Mouse (Mus musculus) brown adipose tissue, adult 24 weeks (tissue): ENCODE measurements around the gene Pitpnm3. TPM values are rescaled to one million over a fixed set of nuclear protein-coding genes. Genes with fewer than 3 reads are reported as not detected.

Experiments
- H3K27ac ChIP-seq: fragments of 200-500 bp; replicated peaks from 2 replicates; pipeline ENCODE4 v1.5.1; 2012; ENCODE audit warnings: low read depth, mild to moderate bottlenecking, low read length
- H3K4me1 ChIP-seq: fragments of 200-500 bp; 2 replicates; pipeline ENCODE4 v1.6.1; 2012; ENCODE audit warnings: low read length, mixed read lengths; ENCODE audit not compliant: control insufficient read depth, insufficient read depth, insufficient read length
- H3K4me3 ChIP-seq: fragments of 200-500 bp; 2 replicates; pipeline ENCODE4 v1.5.1; 2012; ENCODE audit warnings: low read depth, mild to moderate bottlenecking, low read length, moderate library complexity; ENCODE audit not compliant: insufficient read depth
- polyA plus RNA-seq: library from polyadenylated mRNA; stranded (reverse); fragments of >200 nt; gene quantifications from 2 replicates; pipeline ENCODE4 v1.2.4, GENCODE M21; 2012; ENCODE audit not compliant: missing spikeins, insufficient read depth, insufficient read length

Pitpnm3 gene
- polyA plus RNA-seq, 1 experiment, result 0.20 TPM

- no peak overlapping the region for H3K27ac ChIP-seq
- H3K4me3 ChIP-seq, result no peak overlapping the region
- no peaks in the 10 kb centered on the region for H3K4me1 ChIP-seq
Observed at GRCm38 (mm10) chr11:72060416-72060815, 75.2 kb downstream of the Pitpnm3 start.

- no peak overlapping the region for H3K27ac ChIP-seq
- H3K4me3 ChIP-seq, result no peak overlapping the region
- H3K4me1 ChIP-seq, result no peaks in the 10 kb centered on the region
Observed at GRCm38 (mm10) chr11:72057166-72057565, 78.4 kb downstream of the Pitpnm3 start.

GRCm38 (mm10) chr11:72055176-72055575 lies 80.4 kb downstream of the Pitpnm3 start:
- Histone ChIP-seq H3K4me3 (no peak overlapping the region), H3K27ac (no peak overlapping the region)

GRCm38 (mm10) chr11:72052636-72053035 lies 82.9 kb downstream of the Pitpnm3 start:
- Histone ChIP-seq H3K4me1 (no peaks in the 10 kb centered on the region), H3K27ac (no peak overlapping the region), H3K4me3 (no peak overlapping the region)

More at GRCm38 (mm10) chr11:72055176-72055575, 80.4 kb downstream of the Pitpnm3 start:
- no peaks in the 10 kb centered on the region for H3K4me1 ChIP-seq

GRCm38 (mm10) chr11:72052221-72052620 lies 83.4 kb downstream of the Pitpnm3 start:
- no peak overlapping the region for H3K4me3 ChIP-seq
- H3K4me1 ChIP-seq, result no peaks in the 10 kb centered on the region
- no peak overlapping the region for H3K27ac ChIP-seq

GRCm38 (mm10) chr11:72050895-72051858 lies 84.4 kb downstream of the Pitpnm3 start:
- Histone ChIP-seq H3K27ac (no peak overlapping the region), H3K4me3 (no peak overlapping the region), H3K4me1 (no peaks in the 10 kb centered on the region)

- Histone ChIP-seq H3K27ac (no peak overlapping the region), H3K4me1 (no peaks in the 10 kb centered on the region), H3K4me3 (no peak overlapping the region)
Observed at GRCm38 (mm10) chr11:72050168-72050894, 85.2 kb downstream of the Pitpnm3 start.

- Histone ChIP-seq H3K4me3 (no peak overlapping the region), H3K4me1 (peaks cover 3% of the 10 kb centered on the region; the same call in 1 of the 2 replicates), H3K27ac (no peak overlapping the region)
Observed at GRCm38 (mm10) chr11:72049171-72049759, 86.3 kb downstream of the Pitpnm3 start.

- Histone ChIP-seq H3K27ac (no peak overlapping the region), H3K4me1 (peaks cover 3% of the 10 kb centered on the region; the same call in 1 of the 2 replicates), H3K4me3 (no peak overlapping the region)
Observed at GRCm38 (mm10) chr11:72048730-72049129, 86.8 kb downstream of the Pitpnm3 start.

GRCm38 (mm10) chr11:72044231-72044630 lies 91.3 kb downstream of the Pitpnm3 start:
- Histone ChIP-seq H3K27ac (no peak overlapping the region; the same call in 1 of the 2 replicates), H3K4me3 (no peak overlapping the region), H3K4me1 (peaks cover 8% of the 10 kb centered on the region; the same call in 1 of the 2 replicates)

- Histone ChIP-seq H3K4me1 (peaks cover 8% of the 10 kb centered on the region; the same call in 1 of the 2 replicates), H3K4me3 (peak overlapping the region; percentile 69; the same call in 1 of the 2 replicates)
Observed at GRCm38 (mm10) chr11:72042631-72043030, 92.9 kb downstream of the Pitpnm3 start.

GRCm38 (mm10) chr11:72041768-72042607 lies 93.6 kb downstream of the Pitpnm3 start, which contains the start of gene Pimreg:
Gene Pimreg, plus strand, starts transcription at chr11:72042032.
- 0 out of 2 replicates have a peak within 1 kb of the TSS, but pooled peaks have one; percentile 16 for H3K27ac ChIP-seq
- peaks cover 8% of the 10 kb centered on the region; the same call in 1 of the 2 replicates for H3K4me1 ChIP-seq
- peak within 1 kb of the TSS; percentile 69 for H3K4me3 ChIP-seq

More at GRCm38 (mm10) chr11:72042631-72043030, 92.9 kb downstream of the Pitpnm3 start:
- 0 out of 2 replicates have a peak overlapping the region, but pooled peaks have one; percentile 16 for H3K27ac ChIP-seq

GRCm38 (mm10) chr11:72041290-72041767 lies 94.2 kb downstream of the Pitpnm3 start:
- H3K4me1 ChIP-seq, result peaks cover 8% of the 10 kb centered on the region; the same call in 1 of the 2 replicates
- H3K27ac ChIP-seq, result no peak overlapping the region
- peak overlapping the region; percentile 69 for H3K4me3 ChIP-seq
